Mouse (Mus musculus): ENCODE data around the gene BC048671. TPM values are rescaled to one million over a fixed set of nuclear protein-coding genes. Genes with fewer than 3 reads are reported as not detected.

BC048671 gene
- not detected in 2 replicates for polyA plus RNA-seq (2015; fragmentation: Nextera tagmentation; extraction: Ambion mirVana)

GRCm38 (mm10) chr6:90300919-90301318 is at the start of gene BC048671:
TSS of gene BC048671 (plus strand) at chr6:90301219.
- 100% methylated on average over 1 of the region's 1 CpGs for WGBS
- no peak for ATAC-seq (ENCODE audit: low read depth)
- no peak within 1 kb of the TSS for H3K4me2 ChIP-seq
- no peak within 1 kb of the TSS for H3K4me3 ChIP-seq
- no peak within 1 kb of the TSS for H3K27ac ChIP-seq (replicated peaks)
- H3K9me3 ChIP-seq: 0 out of 2 replicates have a peak, but pooled peaks cover 4% of the 10 kb centered on the region
- no peaks in the 10 kb centered on the region for H3K4me1 ChIP-seq (replicated peaks)
- no peak within 1 kb of the TSS for H3K9ac ChIP-seq
- H3K36me3 ChIP-seq: no peaks in the 10 kb centered on the region
- no peaks in the 10 kb centered on the region for H3K27me3 ChIP-seq

GRCm38 (mm10) chr6:90288265-90288664 is 12.8 kb upstream of the BC048671 start:
- Histone ChIP-seq H3K9me3 (0 out of 2 replicates have a peak, but pooled peaks cover 8% of the 10 kb centered on the region), H3K9ac (no peak overlapping the region), H3K27me3 (no peaks in the 10 kb centered on the region), H3K4me3 (no peak overlapping the region), H3K4me1 (replicated peaks) (no peaks in the 10 kb centered on the region), H3K36me3 (no peaks in the 10 kb centered on the region), H3K4me2 (no peak overlapping the region), H3K27ac (replicated peaks) (no peak overlapping the region)
- WGBS: 59% methylated on average over 12 of the region's 12 CpGs
- no peak for ATAC-seq (ENCODE audit: low read depth)

- no peaks in the 10 kb centered on the region for H3K36me3 ChIP-seq
- 87% methylated on average over 6 of the region's 6 CpGs for WGBS
- ATAC-seq (ENCODE audit: low read depth): no peak
- no peak overlapping the region for H3K27ac ChIP-seq (replicated peaks)
- H3K4me1 ChIP-seq (replicated peaks): no peaks in the 10 kb centered on the region
- peaks cover 8% of the 10 kb centered on the region for H3K9me3 ChIP-seq
- no peak overlapping the region for H3K4me3 ChIP-seq
- H3K4me2 ChIP-seq: no peak overlapping the region
- no peaks in the 10 kb centered on the region for H3K27me3 ChIP-seq
- no peak overlapping the region for H3K9ac ChIP-seq
Observed at GRCm38 (mm10) chr6:90306315-90306975, 5.4 kb downstream of the BC048671 start.

- Histone ChIP-seq H3K4me1 (replicated peaks) (no peaks in the 10 kb centered on the region), H3K9me3 (peaks cover 8% of the 10 kb centered on the region), H3K27ac (replicated peaks) (no peak overlapping the region), H3K27me3 (no peaks in the 10 kb centered on the region), H3K36me3 (no peaks in the 10 kb centered on the region), H3K4me3 (no peak overlapping the region), H3K9ac (no peak overlapping the region), H3K4me2 (no peak overlapping the region)
- ATAC-seq (ENCODE audit: low read depth): no peak
- 84% methylated on average over 87 of the region's 87 CpGs for WGBS
Observed at GRCm38 (mm10) chr6:90308839-90309778, 8.1 kb downstream of the BC048671 start.

GRCm38 (mm10) chr6:90315961-90316360 is 14.9 kb downstream of the BC048671 start:
- WGBS: 86% methylated on average over 5 of the region's 5 CpGs

GRCm38 (mm10) chr6:90317510-90318258 is 16.7 kb downstream of the BC048671 start:
- peak; percentile 69 for ATAC-seq (ENCODE audit: low read depth)
- H3K27ac ChIP-seq (replicated peaks): peak overlapping the region; percentile 29; the same call in 1 of the 2 replicates
- 55% methylated on average over 2 of the region's 2 CpGs for WGBS

More at GRCm38 (mm10) chr6:90315961-90316360, 14.9 kb downstream of the BC048671 start:
- Histone ChIP-seq H3K9ac (no peak overlapping the region), H3K4me2 (no peak overlapping the region), H3K36me3 (no peaks in the 10 kb centered on the region), H3K27ac (replicated peaks) (no peak overlapping the region), H3K9me3 (no peaks in the 10 kb centered on the region), H3K4me1 (replicated peaks) (no peaks in the 10 kb centered on the region), H3K27me3 (no peaks in the 10 kb centered on the region), H3K4me3 (no peak overlapping the region)
- no peak for ATAC-seq (ENCODE audit: low read depth)

GRCm38 (mm10) chr6:90319019-90319418 is 18.0 kb downstream of the BC048671 start:
- ATAC-seq (ENCODE audit: low read depth): no peak
- H3K9me3 ChIP-seq: no peaks in the 10 kb centered on the region
- H3K4me3 ChIP-seq: no peak overlapping the region
- no peak overlapping the region for H3K27ac ChIP-seq (replicated peaks)
- H3K36me3 ChIP-seq: no peaks in the 10 kb centered on the region
- no peak overlapping the region for H3K4me2 ChIP-seq
- WGBS: 96% methylated on average over 2 of the region's 2 CpGs
- 0 out of 2 replicates have a peak, but pooled peaks cover under 1% of the 10 kb centered on the region for H3K27me3 ChIP-seq
- H3K9ac ChIP-seq: no peak overlapping the region
- H3K4me1 ChIP-seq (replicated peaks): no peaks in the 10 kb centered on the region

More at GRCm38 (mm10) chr6:90317510-90318258, 16.7 kb downstream of the BC048671 start:
- Histone ChIP-seq H3K4me3 (no peak overlapping the region), H3K9ac (no peak overlapping the region), H3K27me3 (no peaks in the 10 kb centered on the region), H3K4me1 (replicated peaks) (no peaks in the 10 kb centered on the region), H3K9me3 (no peaks in the 10 kb centered on the region), H3K4me2 (no peak overlapping the region), H3K36me3 (no peaks in the 10 kb centered on the region)

- Histone ChIP-seq H3K9me3 (no peaks in the 10 kb centered on the region), H3K27me3 (peaks cover 6% of the 10 kb centered on the region), H3K4me3 (no peak overlapping the region), H3K4me1 (replicated peaks) (peaks cover 1% of the 10 kb centered on the region; the same call in 1 of the 2 replicates), H3K9ac (no peak overlapping the region), H3K36me3 (no peaks in the 10 kb centered on the region), H3K27ac (replicated peaks) (no peak overlapping the region), H3K4me2 (no peak overlapping the region)
- WGBS: 77% methylated on average over 7 of the region's 7 CpGs
- no peak for ATAC-seq (ENCODE audit: low read depth)
Observed at GRCm38 (mm10) chr6:90319475-90320191, 18.6 kb downstream of the BC048671 start.

- Histone ChIP-seq H3K4me2 (no peak overlapping the region), H3K9ac (no peak overlapping the region), H3K4me3 (no peak overlapping the region), H3K27ac (replicated peaks) (no peak overlapping the region), H3K4me1 (replicated peaks) (peaks cover 8% of the 10 kb centered on the region), H3K36me3 (no peaks in the 10 kb centered on the region), H3K9me3 (no peaks in the 10 kb centered on the region), H3K27me3 (peaks cover 14% of the 10 kb centered on the region)
- no peak for ATAC-seq (ENCODE audit: low read depth)
- 89% methylated on average over 5 of the region's 5 CpGs for WGBS
Observed at GRCm38 (mm10) chr6:90320429-90320828, 19.4 kb downstream of the BC048671 start.

GRCm38 (mm10) chr6:90321811-90322210 is 20.8 kb downstream of the BC048671 start:
- Histone ChIP-seq H3K9ac (no peak overlapping the region), H3K27me3 (peaks cover 20% of the 10 kb centered on the region), H3K9me3 (no peaks in the 10 kb centered on the region), H3K4me3 (no peak overlapping the region), H3K4me1 (replicated peaks) (peaks cover 8% of the 10 kb centered on the region), H3K36me3 (no peaks in the 10 kb centered on the region), H3K4me2 (no peak overlapping the region), H3K27ac (replicated peaks) (no peak overlapping the region)
- 60% methylated on average over 4 of the region's 4 CpGs for WGBS
- ATAC-seq (ENCODE audit: low read depth): no peak

- no peak overlapping the region for H3K27ac ChIP-seq (replicated peaks)
- ATAC-seq (ENCODE audit: low read depth): no peak
- 90% methylated on average over 3 of the region's 3 CpGs for WGBS
Observed at GRCm38 (mm10) chr6:90324026-90324425, 23.0 kb downstream of the BC048671 start.

More at GRCm38 (mm10) chr6:90324026-90324425, 23.0 kb downstream of the BC048671 start:
- Histone ChIP-seq H3K4me3 (no peak overlapping the region), H3K9ac (no peak overlapping the region), H3K4me2 (no peak overlapping the region), H3K4me1 (replicated peaks) (peaks cover 8% of the 10 kb centered on the region), H3K36me3 (no peaks in the 10 kb centered on the region), H3K9me3 (no peaks in the 10 kb centered on the region), H3K27me3 (peaks cover 20% of the 10 kb centered on the region)

All from neural tube, embryonic 13.5 days (tissue).